ENCODE assay signal across 8 mouse cellular contexts in genomic region chr12:102128791-102129507, GRCm38 (mm10). TPM values are rescaled to one million over a fixed set of nuclear protein-coding genes. Genes with fewer than 3 reads are reported as not detected.
DNase-seq lines count a peak whose midpoint lies in the region; ATAC-seq and TF ChIP-seq lines count a peak whose summit lies in the region.

No protein-coding gene starts in this region.

- WGBS in thymus, adult 2 months, result 2% methylated on average over 73 of the region's 73 CpGs
- WGBS in embryonic facial prominence, embryonic 14.5 days, result 0% methylated on average over 31 of the region's 73 CpGs
- 1% methylated on average over 67 of the region's 73 CpGs for WGBS in heart, embryonic 12.5 days
- under 1% methylated on average over 72 of the region's 73 CpGs for whole genome bisulfite sequencing in kidney, embryonic 15.5 days
- WGBS in midbrain, embryonic 16.5 days, result under 1% methylated on average over 71 of the region's 73 CpGs

- no peak for TF ChIP-seq CTCF in thymus, adult 2 months (IDR thresholded peaks at IDR 0.05; ENCODE audit: borderline replicate concordance, control insufficient read depth, extremely low read depth, insufficient read depth, low read length, poor library complexity)

- peak; percentile 87 for ATAC-seq in embryonic facial prominence, embryonic 14.5 days (ENCODE audit: low read depth)
- ATAC-seq in heart, embryonic 12.5 days (ENCODE audit: insufficient number of reproducible peaks, low FRiP score), result peak; percentile 86
- ATAC-seq in kidney, embryonic 15.5 days (replicated peaks; ENCODE audit: low FRiP score), result peak; percentile 87
- peak; percentile 90 for ATAC-seq in midbrain, embryonic 16.5 days

- H3K4me2 ChIP-seq in embryonic facial prominence, embryonic 14.5 days (ENCODE audit: low read depth, low read length), result peak overlapping the region; percentile 99
- peak overlapping the region; percentile 87 for H3K4me2 ChIP-seq in heart, embryonic 12.5 days
- H3K4me2 ChIP-seq in kidney, embryonic 15.5 days, result peak overlapping the region; percentile 99
- peak overlapping the region; percentile 97 for H3K4me2 ChIP-seq in midbrain, embryonic 16.5 days (ENCODE audit: low read length)

- no peak overlapping the region for H3K27ac ChIP-seq in thymus, adult 2 months (ENCODE audit: control insufficient read depth, insufficient read depth, low read length)
- H3K27ac ChIP-seq in embryonic facial prominence, embryonic 14.5 days (replicated peaks; ENCODE audit: low read depth, low read length), result no peak overlapping the region
- H3K27ac ChIP-seq in heart, embryonic 12.5 days (ENCODE audit: poor library complexity, severe bottlenecking), result no peak overlapping the region
- H3K27ac ChIP-seq in kidney, embryonic 15.5 days, result no peak overlapping the region
- H3K27ac ChIP-seq in midbrain, embryonic 16.5 days (ENCODE audit: low read length), result peak overlapping the region; percentile 19; the same call in 1 of the 2 replicates

- TF ChIP-seq POLR2A in thymus, adult 2 months (IDR thresholded peaks at IDR 0.05; ENCODE audit: control insufficient read depth, extremely low read depth, insufficient read depth, low read length, poor library complexity), result no peak

- no peaks in the 10 kb centered on the region for H3K9me3 ChIP-seq in embryonic facial prominence, embryonic 14.5 days (ENCODE audit: control insufficient read depth, low read length)
- no peaks in the 10 kb centered on the region for H3K9me3 ChIP-seq in heart, embryonic 12.5 days (replicated peaks)
- no peaks in the 10 kb centered on the region for H3K9me3 ChIP-seq in kidney, embryonic 15.5 days (replicated peaks)
- H3K9me3 ChIP-seq in midbrain, embryonic 16.5 days (replicated peaks; ENCODE audit: control insufficient read depth, low read length, poor library complexity, severe bottlenecking), result no peaks in the 10 kb centered on the region

- peak; percentile 3 for DNase-seq in thymus, adult 2 months
- no peak for DNase-seq in thymus, postnatal 25 days
- peak; percentile 73 for DNase-seq in embryonic facial prominence, embryonic 14.5 days (ENCODE audit: low spot score)
- peak; percentile 43 for DNase-seq in liver
- peak; percentile 23 for DNase-seq in testis, postnatal 14 days (ENCODE audit: low spot score)

- H3K27me3 ChIP-seq in thymus, adult 2 months (ENCODE audit: control insufficient read depth, insufficient read depth, low read length), result peaks cover 15% of the 10 kb centered on the region
- H3K27me3 ChIP-seq in embryonic facial prominence, embryonic 14.5 days (replicated peaks; ENCODE audit: control insufficient read depth, insufficient read depth, low read length), result peaks cover 66% of the 10 kb centered on the region
- peaks cover 46% of the 10 kb centered on the region for H3K27me3 ChIP-seq in heart, embryonic 12.5 days (replicated peaks)
- peaks cover 73% of the 10 kb centered on the region for H3K27me3 ChIP-seq in kidney, embryonic 15.5 days
- H3K27me3 ChIP-seq in midbrain, embryonic 16.5 days (ENCODE audit: control insufficient read depth, insufficient read depth, low read depth, low read length), result peaks cover 14% of the 10 kb centered on the region

- peak overlapping the region; percentile 13; the same call in 1 of the 2 replicates for H3K4me3 ChIP-seq in thymus, adult 2 months (ENCODE audit: control insufficient read depth, insufficient read depth, low read length)
- H3K4me3 ChIP-seq in embryonic facial prominence, embryonic 14.5 days (ENCODE audit: low read depth, low read length), result peak overlapping the region; percentile 58
- H3K4me3 ChIP-seq in heart, embryonic 12.5 days, result peak overlapping the region; percentile 54
- peak overlapping the region; percentile 58 for H3K4me3 ChIP-seq in kidney, embryonic 15.5 days (replicated peaks)
- H3K4me3 ChIP-seq in midbrain, embryonic 16.5 days (ENCODE audit: low read depth, low read length), result peak overlapping the region; percentile 56

- 0 out of 2 replicates have a peak, but pooled peaks cover 5% of the 10 kb centered on the region for H3K4me1 ChIP-seq in thymus, adult 2 months (replicated peaks; ENCODE audit: control insufficient read depth, insufficient read depth, low read length)
- peaks cover 9% of the 10 kb centered on the region for H3K4me1 ChIP-seq in embryonic facial prominence, embryonic 14.5 days (ENCODE audit: control insufficient read depth, insufficient read depth, low read length)
- H3K4me1 ChIP-seq in heart, embryonic 12.5 days (replicated peaks), result peaks cover 12% of the 10 kb centered on the region
- H3K4me1 ChIP-seq in kidney, embryonic 15.5 days, result peaks cover 22% of the 10 kb centered on the region
- peaks cover 25% of the 10 kb centered on the region; the same call in 1 of the 2 replicates for H3K4me1 ChIP-seq in midbrain, embryonic 16.5 days (ENCODE audit: control insufficient read depth, insufficient read depth, low read length)

- H3K9ac ChIP-seq in embryonic facial prominence, embryonic 14.5 days (ENCODE audit: low read depth, low read length), result peak overlapping the region; percentile 61
- H3K9ac ChIP-seq in heart, embryonic 12.5 days, result peak overlapping the region; percentile 69
- peak overlapping the region; percentile 36; the same call in 1 of the 2 replicates for H3K9ac ChIP-seq in kidney, embryonic 15.5 days
- H3K9ac ChIP-seq in midbrain, embryonic 16.5 days (ENCODE audit: low read depth, low read length), result peak overlapping the region; percentile 62

- H3K36me3 ChIP-seq in thymus, adult 2 months (ENCODE audit: control insufficient read depth, insufficient read depth, low read length), result no peaks in the 10 kb centered on the region
- H3K36me3 ChIP-seq in embryonic facial prominence, embryonic 14.5 days (ENCODE audit: control insufficient read depth, insufficient read depth, low read length), result no peaks in the 10 kb centered on the region
- no peaks in the 10 kb centered on the region for H3K36me3 ChIP-seq in heart, embryonic 12.5 days
- H3K36me3 ChIP-seq in kidney, embryonic 15.5 days, result no peaks in the 10 kb centered on the region
- H3K36me3 ChIP-seq in midbrain, embryonic 16.5 days (ENCODE audit: control insufficient read depth, insufficient read depth, low read length), result no peaks in the 10 kb centered on the region

RNA-seq across cellular contexts. Expression of gene Slc24a4, which starts 0.4 kb away (rescaled TPM):
- 3.7 and 4.7 TPM in 2 replicates for polyA plus RNA-seq in thymus, adult 2 months (2012; rRNA removed)
- 0.65 and 0.79 TPM in 2 replicates for polyA plus RNA-seq in embryonic facial prominence, embryonic 14.5 days (2014; fragmentation: Nextera tagmentation; extraction: Ambion mirVana)
- polyA plus RNA-seq in heart, embryonic 12.5 days (2016; fragmentation: Nextera tagmentation; extraction: Ambion mirVana), result 4.0 and 4.4 TPM in 2 replicates
- polyA plus RNA-seq in kidney, embryonic 15.5 days (2015; fragmentation: Nextera tagmentation; extraction: Ambion mirVana), result 0.06 and 0.10 TPM in 2 replicates
- polyA plus RNA-seq in midbrain, embryonic 16.5 days (2015; fragmentation: Nextera tagmentation; extraction: Ambion mirVana), result 1.7 TPM in 2 replicates
